Mouse (Mus musculus): ENCODE measurements at regions not wholly inside any gene's neighbourhood (a gene's known extent, or its start where the extent isn't known, plus 50 kb on each side); places are given as distances from the start of the nearest gene placed in this dataset.

- DNase-seq (ENCODE audit: low spot score): peak; percentile 73
Observed at GRCm38 (mm10) chr13:46222031-46222430, 51.5 kb upstream of the Stmnd1 start.

- peak; percentile 45 for DNase-seq (ENCODE audit: low spot score)
Observed at GRCm38 (mm10) chr13:46218101-46218701, 55.3 kb upstream of the Stmnd1 start.

GRCm38 (mm10) chr13:46216954-46217838, 56.3 kb upstream of the Stmnd1 start:
- no peak for DNase-seq (ENCODE audit: low spot score)

GRCm38 (mm10) chr13:46203551-46203950, 70.0 kb upstream of the Stmnd1 start:
- no peak for DNase-seq (ENCODE audit: low spot score)

GRCm38 (mm10) chr13:46202586-46202985, 70.9 kb upstream of the Stmnd1 start:
- no peak for DNase-seq (ENCODE audit: low spot score)

- no peak for DNase-seq (ENCODE audit: low spot score)
Observed at GRCm38 (mm10) chr13:46201029-46201599, 72.4 kb upstream of the Stmnd1 start.

- no peak for DNase-seq (ENCODE audit: low spot score)
Observed at GRCm38 (mm10) chr13:46193131-46193530, 80.4 kb upstream of the Stmnd1 start.

GRCm38 (mm10) chr13:46189726-46190125, 83.8 kb upstream of the Stmnd1 start:
- no peak for DNase-seq (ENCODE audit: low spot score)

- DNase-seq (ENCODE audit: low spot score): no peak
Observed at GRCm38 (mm10) chr13:46182851-46183250, 90.7 kb upstream of the Stmnd1 start.

GRCm38 (mm10) chr13:46180606-46181133, 92.9 kb upstream of the Stmnd1 start:
- DNase-seq (ENCODE audit: low spot score): no peak

GRCm38 (mm10) chr13:46179916-46180315, 93.6 kb upstream of the Stmnd1 start:
- no peak for DNase-seq (ENCODE audit: low spot score)

GRCm38 (mm10) chr13:46173103-46173502, 100.4 kb upstream of the Stmnd1 start:
- no peak for DNase-seq (ENCODE audit: low spot score)

GRCm38 (mm10) chr13:46162025-46162374, 111.5 kb upstream of the Stmnd1 start:
- peak; percentile 22 for DNase-seq (ENCODE audit: low spot score)

- no peak for DNase-seq (ENCODE audit: low spot score)
Observed at GRCm38 (mm10) chr13:46161261-46162024, 112.1 kb upstream of the Stmnd1 start.

GRCm38 (mm10) chr13:46159354-46159753, 114.2 kb upstream of the Stmnd1 start:
- no peak for DNase-seq (ENCODE audit: low spot score)

GRCm38 (mm10) chr13:46153282-46154260, 120.0 kb upstream of the Stmnd1 start:
- DNase-seq (ENCODE audit: low spot score): no peak

- DNase-seq (ENCODE audit: low spot score): no peak
Observed at GRCm38 (mm10) chr13:46140006-46140405, 133.5 kb upstream of the Stmnd1 start.

- DNase-seq (ENCODE audit: low spot score): no peak
Observed at GRCm38 (mm10) chr13:46139251-46139650, 134.3 kb upstream of the Stmnd1 start.

GRCm38 (mm10) chr13:46135411-46135810, 138.1 kb upstream of the Stmnd1 start:
- no peak for DNase-seq (ENCODE audit: low spot score)

- no peak for DNase-seq (ENCODE audit: low spot score)
Observed at GRCm38 (mm10) chr13:46129236-46129855, 144.2 kb upstream of the Stmnd1 start.

Data from ovary, adult 18-20 months (tissue).